Mouse (Mus musculus): ENCODE data around the gene Rwdd2b. TPM values are rescaled to one million over a fixed set of nuclear protein-coding genes. Genes with fewer than 3 reads are reported as not detected.

Gene Rwdd2b
- polyA plus RNA-seq, 1 experiment from 2014 or later = 11.4 TPM

DNA sequence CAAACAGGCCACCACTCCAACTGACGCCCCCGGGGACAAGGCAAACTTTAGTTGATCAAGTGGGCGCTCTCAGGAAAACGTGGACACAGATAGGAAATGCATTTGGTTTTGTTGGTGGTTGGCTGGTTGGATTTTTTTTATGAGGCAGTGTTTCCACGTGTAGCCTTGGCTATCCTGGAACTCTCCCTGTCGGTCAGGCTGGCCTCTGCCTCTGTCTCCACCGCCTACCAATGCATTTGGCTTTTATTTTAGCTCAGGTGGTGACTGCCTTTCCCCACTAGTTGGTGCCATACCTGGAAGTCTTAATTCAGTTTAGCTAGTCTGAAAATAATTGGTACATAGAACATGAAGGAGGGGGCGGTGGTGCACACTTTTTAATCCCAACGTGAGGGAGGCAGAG is 716 bp upstream of the Rwdd2b start:
- peak overlapping the region; percentile 72; the same call in 1 of the 2 replicates for H3K9ac ChIP-seq
- TF ChIP-seq CTCF (IDR thresholded peaks at IDR 0.05; ENCODE audit: low read depth) = peak; percentile 47
- DNase-seq = peak; percentile 22
- no peak for ATAC-seq (ENCODE audit: insufficient read depth)
- WGBS = 21% methylated on average over 9 of the region's 9 CpGs
- H3K4me3 ChIP-seq (ENCODE audit: low read depth, low read length) = peak overlapping the region; percentile 75
- no peaks in the 10 kb centered on the region for H3K9me3 ChIP-seq (ENCODE audit: low read depth, low read length)
- H3K4me1 ChIP-seq (ENCODE audit: insufficient read depth) = peaks cover 6% of the 10 kb centered on the region; the same call in 1 of the 2 replicates
- H3K27ac ChIP-seq (ENCODE audit: low read depth) = no peak overlapping the region
- no peaks in the 10 kb centered on the region for H3K27me3 ChIP-seq (ENCODE audit: insufficient read depth, low read length)
- H3K36me3 ChIP-seq (ENCODE audit: insufficient read depth) = no peaks in the 10 kb centered on the region
- peak overlapping the region; percentile 90 for H3K4me2 ChIP-seq

DNA sequence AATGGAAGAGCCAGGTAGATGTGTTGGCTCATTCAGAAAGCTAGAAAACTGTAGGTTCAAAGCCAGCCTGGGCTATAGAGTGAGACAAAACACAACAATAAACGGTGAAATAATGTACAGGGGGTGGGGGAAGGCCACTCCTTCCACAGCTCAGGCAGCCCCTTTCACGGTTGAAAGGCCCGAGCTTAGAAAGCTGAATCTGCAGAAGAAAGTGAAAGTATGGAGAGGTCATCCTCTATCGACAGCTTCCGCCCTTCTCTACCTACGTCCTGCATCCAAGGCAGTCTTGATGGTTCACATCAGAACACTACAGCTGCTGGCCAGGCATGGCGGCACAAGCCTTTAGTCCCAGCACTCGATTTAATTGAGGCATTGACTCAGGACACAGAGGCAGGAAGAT is 1.7 kb downstream of the Rwdd2b start:
- H3K9ac ChIP-seq = no peak overlapping the region
- H3K4me2 ChIP-seq = no peak overlapping the region
- no peak overlapping the region for H3K4me3 ChIP-seq (ENCODE audit: low read depth, low read length)
- H3K4me1 ChIP-seq (ENCODE audit: insufficient read depth) = peaks cover 6% of the 10 kb centered on the region; the same call in 1 of the 2 replicates
- TF ChIP-seq CTCF (IDR thresholded peaks at IDR 0.05; ENCODE audit: low read depth) = no peak
- H3K27ac ChIP-seq (ENCODE audit: low read depth) = no peak overlapping the region
- H3K9me3 ChIP-seq (ENCODE audit: low read depth, low read length) = no peaks in the 10 kb centered on the region
- WGBS = 89% methylated on average over 8 of the region's 8 CpGs
- ATAC-seq (ENCODE audit: insufficient read depth) (no peak), DNase-seq (no peak)
- H3K36me3 ChIP-seq (ENCODE audit: insufficient read depth) = no peaks in the 10 kb centered on the region
- H3K27me3 ChIP-seq (ENCODE audit: insufficient read depth, low read length) = no peaks in the 10 kb centered on the region

DNA sequence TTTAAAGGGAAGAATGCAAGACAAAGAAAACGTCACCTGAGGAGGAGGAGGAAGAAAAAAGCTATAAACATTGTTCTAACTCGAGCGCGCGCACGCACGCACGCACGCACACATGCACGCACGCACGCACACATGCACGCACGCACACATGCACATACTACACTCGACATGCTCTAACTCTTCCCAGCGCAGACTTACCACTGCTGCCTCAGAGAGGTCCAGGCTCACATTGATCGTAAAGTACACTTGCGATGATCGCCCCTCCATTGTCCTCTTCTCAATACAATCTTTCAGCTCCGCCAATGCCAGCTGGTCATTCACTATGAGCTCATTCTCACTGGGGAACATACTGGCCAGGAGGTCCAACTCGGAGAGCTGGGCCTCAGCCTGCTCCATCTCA is 3.3 kb downstream of the Rwdd2b start:
- H3K4me1 ChIP-seq (ENCODE audit: insufficient read depth) = peaks cover 6% of the 10 kb centered on the region; the same call in 1 of the 2 replicates
- no peaks in the 10 kb centered on the region for H3K36me3 ChIP-seq (ENCODE audit: insufficient read depth)
- no peak overlapping the region for H3K4me2 ChIP-seq
- ATAC-seq (ENCODE audit: insufficient read depth) (no peak), DNase-seq (no peak)
- H3K9me3 ChIP-seq (ENCODE audit: low read depth, low read length) = no peaks in the 10 kb centered on the region
- no peak for TF ChIP-seq CTCF (IDR thresholded peaks at IDR 0.05; ENCODE audit: low read depth)
- no peak overlapping the region for H3K9ac ChIP-seq
- no peak overlapping the region for H3K4me3 ChIP-seq (ENCODE audit: low read depth, low read length)
- H3K27ac ChIP-seq (ENCODE audit: low read depth) = no peak overlapping the region
- H3K27me3 ChIP-seq (ENCODE audit: insufficient read depth, low read length) = no peaks in the 10 kb centered on the region
- 93% methylated on average over 21 of the region's 21 CpGs for WGBS

- H3K36me3 ChIP-seq (ENCODE audit: insufficient read depth) = no peaks in the 10 kb centered on the region
- no peaks in the 10 kb centered on the region for H3K9me3 ChIP-seq (ENCODE audit: low read depth, low read length)
- 81% methylated on average over 13 of the region's 13 CpGs for WGBS
- DNase-seq = no peak
- no peaks in the 10 kb centered on the region for H3K27me3 ChIP-seq (ENCODE audit: insufficient read depth, low read length)
- no peak overlapping the region for H3K9ac ChIP-seq
- no peak overlapping the region for H3K27ac ChIP-seq (ENCODE audit: low read depth)
- no peak overlapping the region for H3K4me2 ChIP-seq
- no peak overlapping the region for H3K4me3 ChIP-seq (ENCODE audit: low read depth, low read length)
- ATAC-seq (ENCODE audit: insufficient read depth) = no peak
- H3K4me1 ChIP-seq (ENCODE audit: insufficient read depth) = peaks cover 6% of the 10 kb centered on the region; the same call in 1 of the 2 replicates
- no peak for TF ChIP-seq CTCF (IDR thresholded peaks at IDR 0.05; ENCODE audit: low read depth)
Observed at GRCm38 (mm10) chr16:87435411-87436205, 4.8 kb downstream of the Rwdd2b start.

GRCm38 (mm10) chr16:87434946-87435345 is 5.4 kb downstream of the Rwdd2b start:
- H3K9ac ChIP-seq = no peak overlapping the region
- 74% methylated on average over 6 of the region's 6 CpGs for WGBS
- H3K4me2 ChIP-seq = no peak overlapping the region
- H3K36me3 ChIP-seq (ENCODE audit: insufficient read depth) = no peaks in the 10 kb centered on the region
- ATAC-seq (ENCODE audit: insufficient read depth) = no peak
- peaks cover 6% of the 10 kb centered on the region; the same call in 1 of the 2 replicates for H3K4me1 ChIP-seq (ENCODE audit: insufficient read depth)
- no peak for TF ChIP-seq CTCF (IDR thresholded peaks at IDR 0.05; ENCODE audit: low read depth)
- H3K27me3 ChIP-seq (ENCODE audit: insufficient read depth, low read length) = no peaks in the 10 kb centered on the region
- no peak overlapping the region for H3K27ac ChIP-seq (ENCODE audit: low read depth)
- H3K4me3 ChIP-seq (ENCODE audit: low read depth, low read length) = no peak overlapping the region
- H3K9me3 ChIP-seq (ENCODE audit: low read depth, low read length) = no peaks in the 10 kb centered on the region
- no peak for DNase-seq

DNA sequence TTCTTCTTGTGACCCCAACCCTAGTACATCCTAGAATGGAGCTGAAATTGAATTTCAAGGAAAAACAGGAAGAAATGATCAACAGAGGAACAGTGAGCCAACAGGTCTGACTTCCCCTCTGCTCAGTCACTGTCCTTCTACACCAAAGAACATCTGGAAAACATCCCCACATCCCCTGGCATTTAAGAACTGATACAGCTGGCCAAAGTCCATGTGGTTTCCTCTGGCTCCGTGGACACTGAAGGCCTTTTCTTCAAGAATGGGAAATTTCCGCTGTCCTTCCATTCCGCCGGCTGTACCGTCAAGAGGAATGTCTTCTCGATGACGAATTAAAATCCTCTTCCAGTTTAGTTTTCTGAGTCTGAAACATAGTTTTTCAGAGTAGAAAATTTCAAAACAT is 6.1 kb downstream of the Rwdd2b start:
- Histone ChIP-seq H3K9me3 (ENCODE audit: low read depth, low read length) (no peaks in the 10 kb centered on the region), H3K27ac (ENCODE audit: low read depth) (no peak overlapping the region), H3K4me1 (ENCODE audit: insufficient read depth) (no peaks in the 10 kb centered on the region), H3K9ac (no peak overlapping the region), H3K27me3 (ENCODE audit: insufficient read depth, low read length) (no peaks in the 10 kb centered on the region), H3K36me3 (ENCODE audit: insufficient read depth) (no peaks in the 10 kb centered on the region), H3K4me2 (no peak overlapping the region), H3K4me3 (ENCODE audit: low read depth, low read length) (no peak overlapping the region)
- ATAC-seq (ENCODE audit: insufficient read depth) = no peak
- no peak for TF ChIP-seq CTCF (IDR thresholded peaks at IDR 0.05; ENCODE audit: low read depth)
- 81% methylated on average over 7 of the region's 7 CpGs for WGBS
- no peak for DNase-seq

- no peaks in the 10 kb centered on the region for H3K9me3 ChIP-seq (ENCODE audit: low read depth, low read length)
- peak within 1 kb of the TSS; percentile 60; the same call in 1 of the 2 replicates for H3K27ac ChIP-seq (ENCODE audit: low read depth)
- peak within 1 kb of the TSS; percentile 81 for H3K9ac ChIP-seq
- peak within 1 kb of the TSS; percentile 94 for H3K4me3 ChIP-seq (ENCODE audit: low read depth, low read length)
- under 1% methylated on average over 56 of the region's 56 CpGs for WGBS
- no peaks in the 10 kb centered on the region for H3K27me3 ChIP-seq (ENCODE audit: insufficient read depth, low read length)
- no peak for TF ChIP-seq CTCF (IDR thresholded peaks at IDR 0.05; ENCODE audit: low read depth)
- H3K36me3 ChIP-seq (ENCODE audit: insufficient read depth) = no peaks in the 10 kb centered on the region
- H3K4me2 ChIP-seq = peak within 1 kb of the TSS; percentile 82
- H3K4me1 ChIP-seq (ENCODE audit: insufficient read depth) = no peaks in the 10 kb centered on the region
- ATAC-seq (ENCODE audit: insufficient read depth) (peak; percentile 99), DNase-seq (peak; percentile 100)
Observed at GRCm38 (mm10) chr16:87432033-87432814, 8.1 kb downstream of the Rwdd2b start, which contains the start of gene Ltn1. TSS of gene Ltn1 (minus strand) at chr16:87432612.

Measured in lung, embryonic 14.5 days (tissue).